Mouse (Mus musculus): ENCODE results near the gene Rps6ka5. TPM values are rescaled to one million over a fixed set of nuclear protein-coding genes. Genes with fewer than 3 reads are reported as not detected.
A peak's percentile ranks its signal among the peaks of the same experiment; 100 is the strongest.

Gene Rps6ka5
- polyA plus RNA-seq (2015; fragmentation: Nextera tagmentation; extraction: Ambion mirVana), result 1.2 TPM in 2 replicates

DNA sequence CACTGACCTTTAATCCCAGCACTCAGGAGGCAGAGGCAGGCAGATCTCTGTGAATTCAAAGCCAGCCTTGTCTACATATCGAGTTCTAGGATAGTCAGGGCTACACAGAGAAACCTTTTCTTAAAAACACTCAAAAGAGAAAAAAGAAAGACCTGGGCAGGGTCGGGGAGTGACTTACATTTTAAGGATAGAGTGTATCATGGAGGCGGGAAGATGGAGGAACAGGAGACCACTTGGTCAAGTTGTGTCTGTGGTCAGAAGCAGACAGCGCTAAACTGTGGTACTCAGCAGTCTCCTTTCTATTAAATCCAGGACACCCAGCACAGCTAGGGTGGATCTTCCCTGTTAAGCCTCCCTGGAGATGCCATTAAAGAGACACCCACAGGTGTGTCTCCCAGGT is at the start of gene Rps6ka5:
TSS of gene Rps6ka5 (minus strand) at position 333 of the 400 bp plus-strand sequence.
- H3K4me2 ChIP-seq (replicated peaks; ENCODE audit: low read depth), result peak within 1 kb of the TSS; percentile 88; the same call in 1 of the 2 replicates
- H3K9me3 ChIP-seq (ENCODE audit: control insufficient read depth), result no peaks in the 10 kb centered on the region
- 96% methylated on average over 4 of the region's 4 CpGs for WGBS
- no peak within 1 kb of the TSS for H3K9ac ChIP-seq (ENCODE audit: low read depth, low read length)
- no peaks in the 10 kb centered on the region for H3K36me3 ChIP-seq (ENCODE audit: control insufficient read depth, insufficient read depth)
- no peak for ATAC-seq
- no peak within 1 kb of the TSS for H3K4me3 ChIP-seq (ENCODE audit: low read depth, low read length)
- TF ChIP-seq CTCF (IDR thresholded peaks at IDR 0.05; ENCODE audit: low read depth), result no peak
- no peaks in the 10 kb centered on the region for H3K27me3 ChIP-seq (replicated peaks; ENCODE audit: control insufficient read depth, insufficient read depth, low read length)
- no peak within 1 kb of the TSS for H3K27ac ChIP-seq (ENCODE audit: low read depth, low read length)
- H3K4me1 ChIP-seq (replicated peaks; ENCODE audit: control insufficient read depth, insufficient read depth, low read length), result no peaks in the 10 kb centered on the region; the same call in 1 of the 2 replicates

DNA sequence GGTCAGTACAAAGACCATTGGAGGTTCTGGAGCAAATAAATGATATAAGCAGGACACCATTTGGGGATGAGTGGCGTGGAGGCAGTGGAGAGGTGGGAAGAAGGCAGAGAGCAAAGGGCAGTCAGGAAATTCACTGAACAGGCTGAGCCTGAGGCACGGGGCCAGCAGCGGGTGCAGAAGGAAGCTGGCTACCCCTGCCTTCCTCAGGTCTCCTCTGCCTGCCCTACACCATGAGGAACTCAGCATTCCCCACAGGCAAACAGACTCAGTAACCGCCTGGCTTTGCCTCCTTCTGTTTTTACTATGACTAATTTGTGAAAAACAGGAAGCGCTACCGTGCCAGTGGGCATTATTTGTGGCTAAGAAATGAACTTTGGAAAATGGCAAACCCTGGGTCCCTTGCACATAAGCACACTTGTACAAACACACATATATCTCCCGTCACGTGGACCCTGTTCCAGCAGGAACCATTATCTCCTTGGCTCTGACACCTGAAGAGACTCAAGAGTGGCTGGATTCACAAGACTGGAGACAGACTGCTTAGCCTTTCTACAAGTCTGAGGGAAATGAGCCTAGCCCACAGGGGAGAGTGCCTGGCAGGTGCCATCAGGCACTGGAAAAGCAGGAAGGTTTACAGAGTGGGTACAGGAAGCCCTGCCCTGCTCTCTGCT is 49.3 kb upstream of the Rps6ka5 start:
- peak; percentile 37 for ATAC-seq
- TF ChIP-seq CTCF (IDR thresholded peaks at IDR 0.05; ENCODE audit: low read depth), result no peak
- no peak overlapping the region for H3K4me3 ChIP-seq (ENCODE audit: low read depth, low read length)
- H3K9me3 ChIP-seq (ENCODE audit: control insufficient read depth), result no peaks in the 10 kb centered on the region
- H3K9ac ChIP-seq (ENCODE audit: low read depth, low read length), result no peak overlapping the region
- H3K36me3 ChIP-seq (ENCODE audit: control insufficient read depth, insufficient read depth), result no peaks in the 10 kb centered on the region
- H3K27me3 ChIP-seq (replicated peaks; ENCODE audit: control insufficient read depth, insufficient read depth, low read length), result no peaks in the 10 kb centered on the region
- H3K4me2 ChIP-seq (replicated peaks; ENCODE audit: low read depth), result no peak overlapping the region
- no peak overlapping the region for H3K27ac ChIP-seq (ENCODE audit: low read depth, low read length)
- peaks cover 9% of the 10 kb centered on the region; the same call in 1 of the 2 replicates for H3K4me1 ChIP-seq (replicated peaks; ENCODE audit: control insufficient read depth, insufficient read depth, low read length)
- 58% methylated on average over 8 of the region's 8 CpGs for WGBS

- no peaks in the 10 kb centered on the region for H3K36me3 ChIP-seq (ENCODE audit: control insufficient read depth, insufficient read depth)
- H3K4me3 ChIP-seq (ENCODE audit: low read depth, low read length), result no peak overlapping the region
- H3K27ac ChIP-seq (ENCODE audit: low read depth, low read length), result no peak overlapping the region
- no peaks in the 10 kb centered on the region for H3K27me3 ChIP-seq (replicated peaks; ENCODE audit: control insufficient read depth, insufficient read depth, low read length)
- no peak overlapping the region for H3K9ac ChIP-seq (ENCODE audit: low read depth, low read length)
- TF ChIP-seq CTCF (IDR thresholded peaks at IDR 0.05; ENCODE audit: low read depth), result no peak
- no peak for ATAC-seq
- no peak overlapping the region for H3K4me2 ChIP-seq (replicated peaks; ENCODE audit: low read depth)
- H3K9me3 ChIP-seq (ENCODE audit: control insufficient read depth), result no peaks in the 10 kb centered on the region
- H3K4me1 ChIP-seq (replicated peaks; ENCODE audit: control insufficient read depth, insufficient read depth, low read length), result peaks cover 9% of the 10 kb centered on the region; the same call in 1 of the 2 replicates
These were observed 48.5 kb upstream of the Rps6ka5 start for GRCm38 (mm10) chr12:100775291-100775690.

- no peak overlapping the region for H3K4me3 ChIP-seq (ENCODE audit: low read depth, low read length)
- no peaks in the 10 kb centered on the region for H3K36me3 ChIP-seq (ENCODE audit: control insufficient read depth, insufficient read depth)
- TF ChIP-seq CTCF (IDR thresholded peaks at IDR 0.05; ENCODE audit: low read depth), result no peak
- no peak overlapping the region for H3K4me2 ChIP-seq (replicated peaks; ENCODE audit: low read depth)
- H3K27ac ChIP-seq (ENCODE audit: low read depth, low read length), result no peak overlapping the region
- ATAC-seq, result no peak
- no peaks in the 10 kb centered on the region for H3K9me3 ChIP-seq (ENCODE audit: control insufficient read depth)
- no peaks in the 10 kb centered on the region for H3K27me3 ChIP-seq (replicated peaks; ENCODE audit: control insufficient read depth, insufficient read depth, low read length)
- 80% methylated on average over 7 of the region's 7 CpGs for WGBS
- H3K4me1 ChIP-seq (replicated peaks; ENCODE audit: control insufficient read depth, insufficient read depth, low read length), result peaks cover 9% of the 10 kb centered on the region; the same call in 1 of the 2 replicates
- H3K9ac ChIP-seq (ENCODE audit: low read depth, low read length), result no peak overlapping the region
These were observed 48.0 kb upstream of the Rps6ka5 start for GRCm38 (mm10) chr12:100774756-100775155.

GRCm38 (mm10) chr12:100772230-100772984 is 45.6 kb upstream of the Rps6ka5 start:
- WGBS, result 24% methylated on average over 7 of the region's 7 CpGs
- no peak overlapping the region for H3K27ac ChIP-seq (ENCODE audit: low read depth, low read length)
- 0 out of 2 replicates have a peak, but pooled peaks have one; percentile 20 for ATAC-seq

DNA sequence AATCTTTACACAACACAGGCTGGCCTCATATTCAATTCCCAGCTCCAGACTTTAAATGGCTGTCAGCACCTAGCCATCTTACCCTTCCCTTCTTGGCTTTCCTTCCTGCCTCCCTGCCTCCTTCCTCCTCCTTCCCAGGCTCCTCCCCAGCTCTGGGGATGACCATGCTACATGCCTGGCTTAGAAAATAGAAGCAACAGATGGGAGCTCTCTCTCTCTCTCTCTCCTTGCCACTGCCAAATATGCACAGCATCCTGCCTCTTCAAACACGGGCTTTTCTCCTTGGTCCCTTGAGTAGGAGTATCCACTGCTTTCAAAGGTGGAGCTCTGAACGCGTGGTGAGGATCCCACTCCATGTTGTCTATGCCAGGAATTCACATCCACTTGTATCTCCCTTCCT is 44.0 kb upstream of the Rps6ka5 start:
- no peaks in the 10 kb centered on the region for H3K36me3 ChIP-seq (ENCODE audit: control insufficient read depth, insufficient read depth)
- H3K9ac ChIP-seq (ENCODE audit: low read depth, low read length), result no peak overlapping the region
- no peak for ATAC-seq
- WGBS, result 68% methylated on average over 3 of the region's 3 CpGs
- no peak for TF ChIP-seq CTCF (IDR thresholded peaks at IDR 0.05; ENCODE audit: low read depth)
- H3K27me3 ChIP-seq (replicated peaks; ENCODE audit: control insufficient read depth, insufficient read depth, low read length), result no peaks in the 10 kb centered on the region
- no peak overlapping the region for H3K4me2 ChIP-seq (replicated peaks; ENCODE audit: low read depth)
- H3K9me3 ChIP-seq (ENCODE audit: control insufficient read depth), result no peaks in the 10 kb centered on the region
- H3K4me1 ChIP-seq (replicated peaks; ENCODE audit: control insufficient read depth, insufficient read depth, low read length), result 0 out of 2 replicates have a peak, but pooled peaks cover 4% of the 10 kb centered on the region
- H3K4me3 ChIP-seq (ENCODE audit: low read depth, low read length), result no peak overlapping the region
- no peak overlapping the region for H3K27ac ChIP-seq (ENCODE audit: low read depth, low read length)

More at GRCm38 (mm10) chr12:100772230-100772984, 45.6 kb upstream of the Rps6ka5 start:
- Histone ChIP-seq H3K36me3 (ENCODE audit: control insufficient read depth, insufficient read depth) (no peaks in the 10 kb centered on the region), H3K4me3 (ENCODE audit: low read depth, low read length) (no peak overlapping the region), H3K9ac (ENCODE audit: low read depth, low read length) (no peak overlapping the region), H3K9me3 (ENCODE audit: control insufficient read depth) (no peaks in the 10 kb centered on the region), H3K4me2 (replicated peaks; ENCODE audit: low read depth) (no peak overlapping the region), H3K27me3 (replicated peaks; ENCODE audit: control insufficient read depth, insufficient read depth, low read length) (no peaks in the 10 kb centered on the region), H3K4me1 (replicated peaks; ENCODE audit: control insufficient read depth, insufficient read depth, low read length) (peaks cover 9% of the 10 kb centered on the region; the same call in 1 of the 2 replicates)
- TF ChIP-seq CTCF (IDR thresholded peaks at IDR 0.05; ENCODE audit: low read depth), result peak; percentile 76

Data from intestine, postnatal 0 days (tissue).